Mouse (Mus musculus): ENCODE measurements around the gene Cnnm1. TPM values are rescaled to one million over a fixed set of nuclear protein-coding genes. Genes with fewer than 3 reads are reported as not detected.
A peak's percentile ranks its signal among the peaks of the same experiment; 100 is the strongest.

Gene Cnnm1
- total and polyA plus RNA-seq, 3 experiments = not detected

DNA sequence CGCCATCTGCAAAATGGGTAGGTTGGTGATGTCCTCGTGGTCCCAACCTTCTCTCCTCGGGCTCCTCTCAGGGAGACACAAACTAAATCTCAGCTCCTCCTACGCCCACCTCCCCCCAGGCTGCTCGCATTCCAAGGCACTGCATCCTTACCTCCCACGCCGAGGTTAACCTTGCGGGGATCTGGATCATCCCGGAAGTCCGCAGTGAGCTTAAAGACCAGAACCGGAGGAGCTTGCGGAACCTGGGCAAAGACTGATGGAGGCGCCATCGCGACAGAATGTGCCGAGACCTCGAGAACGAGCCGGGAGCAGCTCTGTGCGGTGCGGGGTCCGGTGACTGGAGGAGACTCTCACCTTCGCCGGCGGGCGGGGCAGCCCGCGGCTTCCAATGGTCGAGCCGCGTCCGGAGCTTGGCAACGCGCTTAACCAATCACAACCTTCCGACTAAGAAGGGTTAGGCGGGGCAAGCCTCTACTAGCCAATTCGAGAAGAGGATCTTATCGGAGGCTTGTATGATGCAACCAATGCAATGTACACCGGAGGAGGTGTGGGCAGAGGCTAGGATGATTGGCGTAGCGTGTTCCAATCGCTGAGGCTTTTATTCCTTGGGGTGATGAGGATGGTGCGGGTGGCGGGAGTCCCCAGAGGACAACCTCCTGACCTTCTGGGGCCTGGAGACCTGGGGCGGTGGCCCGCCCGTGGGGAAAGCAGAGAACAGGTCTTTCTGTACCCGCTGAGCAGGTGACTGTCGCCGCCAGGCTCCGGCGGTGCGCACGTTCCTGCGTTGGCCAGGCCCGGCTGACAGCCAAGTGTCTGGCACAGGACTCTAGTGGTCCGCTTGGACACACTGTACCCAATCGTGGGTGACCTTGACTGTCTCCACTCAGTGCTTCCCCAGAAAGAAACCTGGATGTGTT, 84.2 kb downstream of the Cnnm1 start, which contains the start of gene Got1 (continued):
- TF ChIP-seq ZMIZ1 (IDR thresholded peaks at IDR 0.05; ENCODE audit: low read depth, low read length) (peak; percentile 87), MAFK (IDR thresholded peaks at IDR 0.05; ENCODE audit: insufficient replicate concordance, low read length) (no peak), MAZ (IDR thresholded peaks at IDR 0.05; ENCODE audit: low read depth, low read length) (peak; percentile 80; the same call in 1 of the 2 replicates), CHD1 (IDR thresholded peaks at IDR 0.05; ENCODE audit: low read depth, low read length) (no peak; the same call in 1 of the 2 replicates), ELF1 (IDR thresholded peaks at IDR 0.05; ENCODE audit: low read depth, low read length) (peak; percentile 69), RAD21 (IDR thresholded peaks at IDR 0.05; ENCODE audit: low read depth, low read length) (no peak)

GRCm38 (mm10) chr19:43525104-43525482, 84.9 kb downstream of the Cnnm1 start:
- Histone ChIP-seq H3K27me3 (replicated peaks) (no peaks in the 10 kb centered on the region), H3K79me2 (replicated peaks; ENCODE audit: control insufficient read depth, extremely low read depth, insufficient read depth, poor library complexity, severe bottlenecking) (peaks cover 41% of the 10 kb centered on the region), H3K27ac (ENCODE audit: insufficient read depth, low read depth) (peak overlapping the region; percentile 69), H3K4me2 (ENCODE audit: insufficient read depth, low read depth, poor library complexity, severe bottlenecking) (peak overlapping the region; percentile 85), H3K9ac (ENCODE audit: insufficient read depth, low read depth) (peak overlapping the region; percentile 88), H3K4me3 (replicated peaks in 1 of 3; ENCODE audit: low read depth in 2 of 3, low read length in 2 of 3, poor library complexity in 1 of 3) (peak overlapping the region; percentile 50 to 93 (median 78)), H3K4me1 (ENCODE audit: control insufficient read depth in 1 of 2, insufficient read depth in 2 of 2) (peaks cover 6 to 13% of the 10 kb centered on the region in 2 experiments), H3K9me3 (replicated peaks; ENCODE audit: low read length) (no peaks in the 10 kb centered on the region), H3K36me3 (replicated peaks in 1 of 2; ENCODE audit: control insufficient read depth in 1 of 2, insufficient read depth in 1 of 2, low read length in 1 of 2) (peaks cover 0 to 9% of the 10 kb centered on the region in 2 experiments)
- dilution Hi-C loops (cut with MboI; ENCODE audit: extremely low pct_ligation_motif_present, extremely low pct_unique_long_range_greater_than_20kb, low sequenced_read_pairs) (no loop called here), in situ Hi-C loops (cut with MboI; ENCODE audit: low pct_ligation_motif_present, low pct_unique_long_range_greater_than_20kb, low sequenced_read_pairs) (loop anchor here (5.0 to 10.0 kb wide), 2 partner anchors 33 to 100 kb away; no protein-coding TSS in a partner anchor)
- DNase-seq (ENCODE audit: extremely low read depth) = no peak
- TF ChIP-seq MEF2A (IDR thresholded peaks at IDR 0.05; ENCODE audit: borderline replicate concordance, low read depth, low read length) = 0 out of 2 replicates have a peak, but pooled peaks have one; percentile 6
- TF ChIP-seq RCOR1 (conservative IDR thresholded peaks at IDR 0.05; ENCODE audit: low read depth, low read length) = 0 out of 2 replicates have a peak, but pooled peaks have one; percentile 27
- no peak for TF ChIP-seq TBP (conservative IDR thresholded peaks at IDR 0.05; ENCODE audit: low read depth, low read length)
- TF ChIP-seq ELF1 (IDR thresholded peaks at IDR 0.05; ENCODE audit: low read depth, low read length) = no peak

GRCm38 (mm10) chr19:43525566-43525965, 85.3 kb downstream of the Cnnm1 start:
- peaks cover 6 to 13% of the 10 kb centered on the region in 2 experiments for H3K4me1 ChIP-seq (ENCODE audit: control insufficient read depth in 1 of 2, insufficient read depth in 2 of 2)
- H3K9ac ChIP-seq (ENCODE audit: insufficient read depth, low read depth) = peak overlapping the region; percentile 88; the same call in 1 of the 2 replicates
- dilution Hi-C loops (cut with MboI; ENCODE audit: extremely low pct_ligation_motif_present, extremely low pct_unique_long_range_greater_than_20kb, low sequenced_read_pairs) (no loop called here), in situ Hi-C loops (cut with MboI; ENCODE audit: low pct_ligation_motif_present, low pct_unique_long_range_greater_than_20kb, low sequenced_read_pairs) (loop anchor here (5.0 to 10.0 kb wide), 2 partner anchors 33 to 99 kb away; no protein-coding TSS in a partner anchor)
- H3K9me3 ChIP-seq (replicated peaks; ENCODE audit: low read length) = no peaks in the 10 kb centered on the region
- H3K27ac ChIP-seq (ENCODE audit: insufficient read depth, low read depth) = no peak overlapping the region
- peaks cover 36% of the 10 kb centered on the region for H3K79me2 ChIP-seq (replicated peaks; ENCODE audit: control insufficient read depth, extremely low read depth, insufficient read depth, poor library complexity, severe bottlenecking)
- H3K27me3 ChIP-seq (replicated peaks) = no peaks in the 10 kb centered on the region
- TF ChIP-seq TBP (conservative IDR thresholded peaks at IDR 0.05; ENCODE audit: low read depth, low read length) (no peak), MXI1 (IDR thresholded peaks at IDR 0.05; ENCODE audit: low read depth, low read length) (no peak), CHD1 (IDR thresholded peaks at IDR 0.05; ENCODE audit: low read depth, low read length) (no peak), CTCF (conservative IDR thresholded peaks at IDR 0.05 in 1 of 2, IDR thresholded peaks at IDR 0.05 in 1 of 2; ENCODE audit: low read depth in 2 of 2, low read length in 2 of 2) (no peak), IRF4 (IDR thresholded peaks at IDR 0.05; ENCODE audit: low read depth, low read length) (no peak), ZNF384 (IDR thresholded peaks at IDR 0.05; ENCODE audit: low read depth, low read length) (no peak), ZKSCAN1 (IDR thresholded peaks at IDR 0.05; ENCODE audit: borderline replicate concordance, low read depth, low read length) (no peak), E2F4 (IDR thresholded peaks at IDR 0.05; ENCODE audit: insufficient replicate concordance, low read depth, low read length) (no peak), ELF1 (IDR thresholded peaks at IDR 0.05; ENCODE audit: low read depth, low read length) (no peak), JUN (IDR thresholded peaks at IDR 0.05; ENCODE audit: insufficient read depth, low read depth, low read length) (no peak), SMC3 (IDR thresholded peaks at IDR 0.05; ENCODE audit: low read depth, low read length) (no peak), POLR2AphosphoS2 (IDR thresholded peaks at IDR 0.05; ENCODE audit: low read depth, low read length) (no peak), PAX5 (IDR thresholded peaks at IDR 0.05; ENCODE audit: low read length) (no peak), TCF12 (IDR thresholded peaks at IDR 0.05; ENCODE audit: low read depth, low read length) (no peak)
- peaks cover 0 to 9% of the 10 kb centered on the region in 2 experiments for H3K36me3 ChIP-seq (replicated peaks in 1 of 2; ENCODE audit: control insufficient read depth in 1 of 2, insufficient read depth in 1 of 2, low read length in 1 of 2)
- 0 out of 2 replicates have a peak overlapping the region, but pooled peaks have one; percentile 85 for H3K4me2 ChIP-seq (ENCODE audit: insufficient read depth, low read depth, poor library complexity, severe bottlenecking)
- DNase-seq (ENCODE audit: extremely low read depth) = no peak
- H3K4me3 ChIP-seq (replicated peaks in 1 of 3; ENCODE audit: low read depth in 2 of 3, low read length in 2 of 3, poor library complexity in 1 of 3) = peak overlapping the region in 1 of 3 experiments; percentile 93

Data from CH12.LX (cell line).